ENCODE assay signal across 8 mouse cellular contexts in genomic region chr2:5715054-5715410, GRCm38 (mm10). TPM values are rescaled to one million over a fixed set of nuclear protein-coding genes. Genes with fewer than 3 reads are reported as not detected.
DNase-seq lines count a peak whose midpoint lies in the region; ATAC-seq and TF ChIP-seq lines count a peak whose summit lies in the region.

No protein-coding gene starts in this region.

- peaks cover 26% of the 10 kb centered on the region for H3K27me3 ChIP-seq in E14TG2a.4 (ENCODE audit: insufficient read depth, low read length)
- peaks cover 10% of the 10 kb centered on the region for H3K27me3 ChIP-seq in forebrain, embryonic 15.5 days
- peaks cover 47% of the 10 kb centered on the region for H3K27me3 ChIP-seq in liver, embryonic 13.5 days

- H3K4me2 ChIP-seq in forebrain, embryonic 15.5 days (replicated peaks): peak overlapping the region; percentile 96
- H3K4me2 ChIP-seq in liver, embryonic 13.5 days: peak overlapping the region; percentile 84

- peak; percentile 95 for DNase-seq in heart, adult 11 months
- DNase-seq in heart, postnatal 4 days: no peak
- no peak for DNase-seq in liver, embryonic 13.5 days
- DNase-seq in frontal cortex, adult 2 months (ENCODE audit: extremely low spot score in 1 of 2, low spot score in 1 of 2): no peak
- no peak for DNase-seq in cerebellum, postnatal 36 days
- no peak for DNase-seq in layer of hippocampus, postnatal 25 days (ENCODE audit: extremely low spot score in 1 of 2, low spot score in 1 of 2)

- no peaks in the 10 kb centered on the region for H3K36me3 ChIP-seq in E14TG2a.4 (ENCODE audit: insufficient read depth, low read length)
- no peaks in the 10 kb centered on the region for H3K36me3 ChIP-seq in forebrain, embryonic 15.5 days
- no peaks in the 10 kb centered on the region for H3K36me3 ChIP-seq in liver, embryonic 13.5 days

- peak overlapping the region; percentile 57 for H3K9ac ChIP-seq in forebrain, embryonic 15.5 days (replicated peaks)
- peak overlapping the region; percentile 55; the same call in 1 of the 2 replicates for H3K9ac ChIP-seq in liver, embryonic 13.5 days

- under 1% methylated on average over 19 of the region's 19 CpGs for WGBS in forebrain, embryonic 15.5 days
- WGBS in liver, embryonic 13.5 days (ENCODE audit: insufficient replicate concordance): 1% methylated on average over 19 of the region's 19 CpGs

- H3K9me3 ChIP-seq in E14TG2a.4 (ENCODE audit: low read length): peaks cover 9% of the 10 kb centered on the region
- H3K9me3 ChIP-seq in forebrain, embryonic 15.5 days: no peaks in the 10 kb centered on the region
- H3K9me3 ChIP-seq in liver, embryonic 13.5 days (replicated peaks): peaks cover 7% of the 10 kb centered on the region

- H3K27ac ChIP-seq in forebrain, embryonic 15.5 days (replicated peaks): peak overlapping the region; percentile 84; the same call in 1 of the 2 replicates
- H3K27ac ChIP-seq in liver, embryonic 13.5 days: no peak overlapping the region

- peak overlapping the region; percentile 90 for H3K4me3 ChIP-seq in E14TG2a.4 (replicated peaks; ENCODE audit: low read length)
- peak overlapping the region; percentile 61 for H3K4me3 ChIP-seq in forebrain, embryonic 15.5 days
- peak overlapping the region; percentile 65 for H3K4me3 ChIP-seq in liver, embryonic 13.5 days (replicated peaks)

- H3K4me1 ChIP-seq in E14TG2a.4 (replicated peaks; ENCODE audit: low read depth, low read length): peaks cover 51% of the 10 kb centered on the region
- peaks cover 17% of the 10 kb centered on the region for H3K4me1 ChIP-seq in forebrain, embryonic 15.5 days
- H3K4me1 ChIP-seq in liver, embryonic 13.5 days (replicated peaks): peaks cover 13% of the 10 kb centered on the region

- no peak; the same call in 1 of the 2 replicates for TF ChIP-seq CTCF in E14TG2a.4 (conservative IDR thresholded peaks at IDR 0.05; ENCODE audit: low read length)

- ATAC-seq in forebrain, embryonic 15.5 days (replicated peaks): peak; percentile 27
- no peak for ATAC-seq in liver, embryonic 13.5 days (ENCODE audit: low read depth)

RNA-seq across cellular contexts. Expression of gene Camk1d, which starts 0.7 kb away (rescaled TPM):
- 10 to 100 TPM; 12.6 to 15.2 TPM for total RNA-seq in heart, postnatal 4 days (2021)
- 6.5 and 8.4 TPM in 2 replicates for polyA plus RNA-seq in forebrain, embryonic 15.5 days (2015; fragmentation: Nextera tagmentation; extraction: Ambion mirVana)
- polyA plus RNA-seq in liver, embryonic 13.5 days (2015; fragmentation: Nextera tagmentation; extraction: Ambion mirVana): 0.82 and 0.90 TPM in 2 replicates
- polyA plus RNA-seq in frontal cortex, adult 2 months (2012; rRNA removed): 29.8 and 32.6 TPM in 2 replicates
- 100 to 1,000 TPM; 146 to 154 TPM for total RNA-seq in layer of hippocampus, postnatal 25 days (2021)
